Mouse (Mus musculus): ENCODE data around the gene Phlpp1.

Gene Phlpp1

GRCm38 (mm10) chr1:106171241-106172220, at the start of gene Phlpp1:
TSS of gene Phlpp1 (plus strand) at chr1:106171752.
- peak; percentile 100 for DNase-seq

GRCm38 (mm10) chr1:106126601-106127000, 45.0 kb upstream of the Phlpp1 start:
- no peak for DNase-seq

GRCm38 (mm10) chr1:106131697-106132349, 39.7 kb upstream of the Phlpp1 start:
- no peak for DNase-seq

GRCm38 (mm10) chr1:106132350-106132700, 39.2 kb upstream of the Phlpp1 start:
- DNase-seq, result no peak

GRCm38 (mm10) chr1:106138691-106139090, 32.9 kb upstream of the Phlpp1 start:
- no peak for DNase-seq

- no peak for DNase-seq
Measured at GRCm38 (mm10) chr1:106139137-106139536, 32.4 kb upstream of the Phlpp1 start.

GRCm38 (mm10) chr1:106142010-106142409, 29.5 kb upstream of the Phlpp1 start:
- no peak for DNase-seq

GRCm38 (mm10) chr1:106144534-106144933, 27.0 kb upstream of the Phlpp1 start:
- DNase-seq, result no peak

GRCm38 (mm10) chr1:106145055-106145454, 26.5 kb upstream of the Phlpp1 start:
- no peak for DNase-seq

- DNase-seq, result no peak
Measured at GRCm38 (mm10) chr1:106145565-106146190, 25.9 kb upstream of the Phlpp1 start.

GRCm38 (mm10) chr1:106148386-106149380, 22.9 kb upstream of the Phlpp1 start:
- DNase-seq, result peak; percentile 11 to 22

- no peak for DNase-seq
Measured at GRCm38 (mm10) chr1:106151846-106152245, 19.7 kb upstream of the Phlpp1 start.

GRCm38 (mm10) chr1:106152742-106153141, 18.8 kb upstream of the Phlpp1 start:
- DNase-seq, result no peak

- no peak for DNase-seq
Measured at GRCm38 (mm10) chr1:106154590-106154989, 17.0 kb upstream of the Phlpp1 start.

- DNase-seq, result peak; percentile 25 to 29
Measured at GRCm38 (mm10) chr1:106155087-106155567, 16.4 kb upstream of the Phlpp1 start.

GRCm38 (mm10) chr1:106155702-106156101, 15.8 kb upstream of the Phlpp1 start:
- no peak for DNase-seq

GRCm38 (mm10) chr1:106157961-106158515, 13.5 kb upstream of the Phlpp1 start:
- DNase-seq, result no peak

GRCm38 (mm10) chr1:106159667-106160066, 11.9 kb upstream of the Phlpp1 start:
- DNase-seq, result no peak

- DNase-seq, result no peak
Measured at GRCm38 (mm10) chr1:106160916-106161315, 10.6 kb upstream of the Phlpp1 start.

GRCm38 (mm10) chr1:106162581-106162980, 9.0 kb upstream of the Phlpp1 start:
- DNase-seq, result no peak

- DNase-seq, result no peak
Measured at GRCm38 (mm10) chr1:106163401-106163800, 8.2 kb upstream of the Phlpp1 start.

GRCm38 (mm10) chr1:106164111-106164510, 7.4 kb upstream of the Phlpp1 start:
- no peak for DNase-seq
